Mouse (Mus musculus) CH12.LX (cell line): ENCODE measurements around the gene Tyrp1. TPM values are rescaled to one million over a fixed set of nuclear protein-coding genes. Genes with fewer than 3 reads are reported as not detected.

Source experiments
- DNase-seq: peaks from one replicate; pipeline ENCODE4 v3.0.0-alpha.2; 2013; ENCODE audit errors: extremely low read depth
- H3K27ac ChIP-seq: 2 replicates; pipeline ENCODE4 v1.5.1; 2012; ENCODE audit warnings: low read depth, mild to moderate bottlenecking, control low read depth, moderate library complexity; ENCODE audit not compliant: insufficient read depth
- H3K27me3 ChIP-seq: replicated peaks from 2 replicates; pipeline ENCODE3; 2012; ENCODE audit warnings: inconsistent platforms
- H3K36me3 ChIP-seq, 2 experiments: replicated peaks in 1 of 2; 2 replicates each; pipeline versions ENCODE3 to v1.6.1; 2012; ENCODE audit warnings: inconsistent platforms in 1 of 2, low read length in 1 of 2, mild to moderate bottlenecking in 1 of 2, mixed read lengths in 1 of 2, moderate library complexity in 1 of 2; ENCODE audit not compliant: control insufficient read depth in 1 of 2, insufficient read depth in 1 of 2
- H3K4me1 ChIP-seq, 2 experiments: 2 replicates each; pipeline ENCODE4 v1.6.1; 2012; ENCODE audit warnings: inconsistent platforms in 1 of 2, moderate library complexity in 1 of 2; ENCODE audit not compliant: insufficient read depth in 2 of 2, control insufficient read depth in 1 of 2
- H3K4me2 ChIP-seq: 2 replicates; pipeline ENCODE4 v1.6.1; 2012; ENCODE audit warnings: low read depth, mild to moderate bottlenecking, control low read depth; ENCODE audit not compliant: poor library complexity, insufficient read depth, severe bottlenecking
- H3K4me3 ChIP-seq, 3 experiments: fragments of 150-350 bp in 1 of 3; sonication (generic) in 1 of 3; replicated peaks in 1 of 3; 2 replicates each; pipeline versions ENCODE3 to v1.5.1; 2011 to 2012; ENCODE audit warnings: low read depth in 2 of 3, low read length in 2 of 3, mild to moderate bottlenecking in 2 of 3, moderate library complexity in 2 of 3, control low read depth in 1 of 3, improper control_type of control experiment in 1 of 3, inconsistent platforms in 1 of 3, mixed read lengths in 1 of 3; ENCODE audit not compliant: poor library complexity in 1 of 3
- H3K79me2 ChIP-seq: replicated peaks from 2 replicates; pipeline ENCODE4 v1.6.1; 2012; ENCODE audit warnings: mild to moderate bottlenecking, moderate library complexity; ENCODE audit not compliant: control insufficient read depth, poor library complexity, insufficient read depth, severe bottlenecking; ENCODE audit errors: extremely low read depth
- H3K9ac ChIP-seq: 2 replicates; pipeline ENCODE4 v1.6.1; 2012; ENCODE audit warnings: low read depth, mild to moderate bottlenecking, control low read depth, moderate library complexity; ENCODE audit not compliant: insufficient read depth
- H3K9me3 ChIP-seq: replicated peaks from 2 replicates; pipeline ENCODE3; 2012; ENCODE audit warnings: low read length, inconsistent platforms, mixed read lengths
- CHD1 ChIP-seq: IDR thresholded peaks from 2 replicates; pipeline ENCODE4 v1.6.1; 2012; ENCODE audit warnings: low read depth, low read length, improper control_type of control experiment, inconsistent platforms
- CHD2 ChIP-seq: IDR thresholded peaks from 2 replicates; pipeline ENCODE4 v1.6.1; 2011; ENCODE audit warnings: low read length, improper control_type of control experiment
- CTCF ChIP-seq, 2 experiments: IDR thresholded peaks in 1 of 2; conservative IDR thresholded peaks in 1 of 2; 2 replicates each; pipeline ENCODE4 v1.5.1; 2011 to 2012; ENCODE audit warnings: low read depth in 2 of 2, low read length in 2 of 2, improper control_type of control experiment in 1 of 2, inconsistent platforms in 1 of 2, mild to moderate bottlenecking in 1 of 2, moderate library complexity in 1 of 2
- ELF1 ChIP-seq: IDR thresholded peaks from 2 replicates; pipeline ENCODE4 v1.6.1; 2014; ENCODE audit warnings: low read depth, mild to moderate bottlenecking, inconsistent platforms, low read length, improper control_type of control experiment
- EP300 ChIP-seq: IDR thresholded peaks from 2 replicates; pipeline ENCODE4 v1.6.1; 2011; ENCODE audit warnings: low read length, improper control_type of control experiment
- ETS1 ChIP-seq: conservative IDR thresholded peaks from 2 replicates; pipeline ENCODE4 v1.6.1; 2012; ENCODE audit warnings: low read depth, mild to moderate bottlenecking, inconsistent platforms, low read length, improper control_type of control experiment, moderate library complexity
- HCFC1 ChIP-seq: IDR thresholded peaks from 2 replicates; pipeline ENCODE4 v1.6.1; 2012; ENCODE audit warnings: low read depth, mild to moderate bottlenecking, inconsistent platforms, low read length, improper control_type of control experiment
- IRF4 ChIP-seq: IDR thresholded peaks from 2 replicates; pipeline ENCODE4 v1.6.1; 2014; ENCODE audit warnings: low read depth, mild to moderate bottlenecking, inconsistent platforms, low read length, improper control_type of control experiment
- JUND ChIP-seq: conservative IDR thresholded peaks from 2 replicates; pipeline ENCODE4 v1.6.1; 2011; ENCODE audit warnings: low read depth, low read length, improper control_type of control experiment
- KAT2A ChIP-seq: IDR thresholded peaks from 2 replicates; pipeline ENCODE4 v1.6.1; 2012; ENCODE audit warnings: low read length, improper control_type of control experiment, inconsistent platforms; ENCODE audit not compliant: insufficient replicate concordance
- MAX ChIP-seq: IDR thresholded peaks from 2 replicates; pipeline ENCODE4 v1.6.1; 2011; ENCODE audit warnings: low read length, improper control_type of control experiment
- MAZ ChIP-seq: IDR thresholded peaks from 2 replicates; pipeline ENCODE4 v1.6.1; 2012; ENCODE audit warnings: low read depth, mild to moderate bottlenecking, inconsistent platforms, low read length, improper control_type of control experiment, moderate library complexity
- MEF2A ChIP-seq: IDR thresholded peaks from 2 replicates; pipeline ENCODE4 v1.6.1; 2014; ENCODE audit warnings: low read depth, mild to moderate bottlenecking, inconsistent platforms, low read length, improper control_type of control experiment, borderline replicate concordance
- MXI1 ChIP-seq: IDR thresholded peaks from 2 replicates; pipeline ENCODE4 v1.6.1; 2011; ENCODE audit warnings: mild to moderate bottlenecking, low read depth, low read length, improper control_type of control experiment
- NRF1 ChIP-seq: IDR thresholded peaks from 2 replicates; pipeline ENCODE4 v1.6.1; 2014; ENCODE audit warnings: low read depth, mild to moderate bottlenecking, inconsistent platforms, low read length, improper control_type of control experiment, moderate library complexity
- POLR2AphosphoS2 ChIP-seq: IDR thresholded peaks from 2 replicates; pipeline ENCODE4 v1.6.1; 2011; ENCODE audit warnings: low read depth, low read length, improper control_type of control experiment
- SMC3 ChIP-seq: IDR thresholded peaks from 2 replicates; pipeline ENCODE4 v1.6.1; 2011; ENCODE audit warnings: low read depth, low read length, improper control_type of control experiment
- TBP ChIP-seq: conservative IDR thresholded peaks from 2 replicates; pipeline ENCODE4 v1.6.1; 2011; ENCODE audit warnings: low read depth, low read length, improper control_type of control experiment
- USF1 ChIP-seq: IDR thresholded peaks from 2 replicates; pipeline ENCODE4 v1.6.1; 2014; ENCODE audit warnings: low read depth, mild to moderate bottlenecking, inconsistent platforms, low read length, improper control_type of control experiment
- ZKSCAN1 ChIP-seq: IDR thresholded peaks from 2 replicates; pipeline ENCODE4 v1.6.1; 2012; ENCODE audit warnings: low read depth, inconsistent platforms, low read length, improper control_type of control experiment, borderline replicate concordance
- ZNF384 ChIP-seq: IDR thresholded peaks from 2 replicates; pipeline ENCODE4 v1.6.1; 2012; ENCODE audit warnings: low read depth, low read length, improper control_type of control experiment, inconsistent platforms
- dilution Hi-C: fragments of 300-500 bp; cut with MboI; formaldehyde crosslinking; loops from 2 replicates; pipeline ENCODE4 v1.14.3; 2020; ENCODE audit warnings: low sequenced_read_pairs; ENCODE audit not compliant: extremely low pct_unique_long_range_greater_than_20kb, extremely low pct_ligation_motif_present
- in situ Hi-C: fragments of 300-500 bp; cut with MboI; formaldehyde crosslinking; loops from 3 replicates; pipeline ENCODE4 v1.14.3; 2019; ENCODE audit warnings: low sequenced_read_pairs, low pct_ligation_motif_present, low pct_unique_long_range_greater_than_20kb, mixed read lengths
- polyA plus RNA-seq: library from polyadenylated mRNA; unstranded; fragments of >175 nt; gene quantifications from 2 replicates; pipeline ENCODE4 v1.2.1, GENCODE M21; 2012; ENCODE audit warnings: low read depth; ENCODE audit not compliant: insufficient read length
- total RNA-seq, 2 experiments: library from RNA; depleted of rRNA; stranded (reverse); fragments of 300-350 nt in 1 of 2; fragments of >200 nt in 1 of 2; gene quantifications; 2 replicates each; pipeline ENCODE4 v1.2.3; 2012 to 2014

Gene Tyrp1
- total and polyA plus RNA-seq, 3 experiments: not detected

DNA sequence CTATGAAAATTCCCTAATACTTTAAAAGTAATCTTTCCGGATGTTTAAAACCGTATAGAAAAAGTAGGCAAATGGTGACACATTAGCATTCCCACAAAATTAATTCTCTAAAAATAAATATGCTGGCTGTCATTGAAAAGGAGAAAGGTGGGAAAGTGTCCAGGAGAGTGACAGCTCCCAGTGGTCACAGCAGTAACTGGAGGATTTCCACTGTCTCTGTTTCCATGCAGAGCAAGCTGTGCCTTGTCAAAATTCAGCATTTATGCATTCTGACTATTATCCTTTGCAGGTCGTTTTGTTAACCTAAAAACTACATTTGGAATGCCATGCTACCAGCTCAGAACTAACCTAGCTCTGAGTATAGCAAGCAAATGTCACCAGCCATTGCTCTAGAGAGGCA is 12.1 kb downstream of the Tyrp1 start:
- no peak overlapping the region for H3K4me3 ChIP-seq
- DNase-seq: no peak
- no peaks in the 10 kb centered on the region for H3K36me3 ChIP-seq
- TF ChIP-seq MEF2A (no peak), MAZ (no peak), ELF1 (no peak), HCFC1 (no peak), CHD1 (no peak), CHD2 (no peak), KAT2A (no peak), NRF1 (no peak)
- H3K79me2 ChIP-seq: no peaks in the 10 kb centered on the region
- no peak overlapping the region for H3K27ac ChIP-seq
- H3K4me2 ChIP-seq: no peak overlapping the region
- H3K4me1 ChIP-seq: no peaks in the 10 kb centered on the region
- dilution Hi-C loops: no loop called here
- H3K9me3 ChIP-seq: peaks cover 39% of the 10 kb centered on the region
- in situ Hi-C loops: no loop called here
- H3K9ac ChIP-seq: no peak overlapping the region
- H3K27me3 ChIP-seq: no peaks in the 10 kb centered on the region

DNA sequence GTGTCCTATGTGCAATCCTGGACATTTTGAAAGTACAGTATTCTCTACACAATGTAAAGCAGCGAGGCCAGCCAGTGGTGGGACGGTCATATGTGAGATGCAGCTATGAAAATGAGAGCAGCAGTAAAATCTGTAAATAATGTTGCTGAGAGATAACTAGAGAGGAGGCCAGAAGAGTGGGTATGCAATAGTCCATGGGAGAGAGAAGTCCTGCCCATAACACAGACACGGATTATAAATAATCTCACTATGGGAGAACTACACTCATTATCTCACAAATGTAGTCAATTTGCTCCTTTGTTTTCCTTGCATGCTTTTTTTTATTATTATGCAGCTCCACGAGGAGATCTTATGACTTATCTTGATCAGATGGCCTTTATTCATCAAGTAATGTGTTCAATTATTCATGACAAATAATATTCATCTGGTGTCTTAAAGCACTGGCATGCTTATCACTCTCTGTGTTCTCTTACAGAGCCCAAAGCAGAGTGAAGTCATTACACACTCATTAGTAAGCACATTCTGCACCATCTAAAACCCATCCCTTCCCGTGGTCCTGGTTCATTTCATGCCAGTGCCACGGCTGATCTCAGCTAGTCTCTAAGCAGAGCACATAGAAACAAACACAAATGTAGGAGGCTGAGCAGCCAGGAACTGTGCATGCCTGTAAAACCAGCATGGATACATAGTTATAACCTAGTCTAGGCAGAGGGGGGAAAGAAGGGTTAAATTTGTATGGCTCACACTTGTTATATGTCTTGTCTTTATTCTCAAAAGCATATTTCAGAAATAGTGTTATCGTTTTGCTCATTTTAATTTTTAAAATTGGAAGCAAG is 18.9 kb downstream of the Tyrp1 start:
- Histone ChIP-seq H3K4me2 (no peak overlapping the region), H3K9me3 (peaks cover 44% of the 10 kb centered on the region), H3K36me3 (no peaks in the 10 kb centered on the region), H3K79me2 (no peaks in the 10 kb centered on the region), H3K4me1 (no peaks in the 10 kb centered on the region), H3K9ac (no peak overlapping the region), H3K27ac (no peak overlapping the region), H3K27me3 (no peaks in the 10 kb centered on the region), H3K4me3 (no peak overlapping the region)
- dilution Hi-C loops (no loop called here), in situ Hi-C loops (no loop called here)
- DNase-seq: no peak
- TF ChIP-seq ETS1 (no peak), MEF2A (no peak), IRF4 (no peak), USF1 (no peak), KAT2A (no peak), ZNF384 (no peak), MAX (no peak), CTCF (conservative IDR thresholded peaks at IDR 0.05 in 1 of 2, IDR thresholded peaks at IDR 0.05 in 1 of 2; ENCODE audit: low read depth in 2 of 2, low read length in 2 of 2) (no peak), EP300 (no peak), SMC3 (no peak), MAZ (no peak), POLR2AphosphoS2 (no peak), HCFC1 (no peak), JUND (no peak), MXI1 (no peak), ZKSCAN1 (no peak), TBP (no peak)
